Mouse (Mus musculus) embryonic facial prominence, embryonic 12.5 days (tissue): ENCODE measurements around the gene Glrb. TPM values are rescaled to one million over a fixed set of nuclear protein-coding genes. Genes with fewer than 3 reads are reported as not detected.

ENCODE experiments used
- ATAC-seq: fragments of 200-750 bp; cut with Nextera tagmentation; 2 replicates; pipeline ENCODE4 v1.8.0; 2017; ENCODE audit not compliant: insufficient number of reproducible peaks, insufficient read depth, low FRiP score, low TSS enrichment
- H3K27ac ChIP-seq: fragments of 300-500 bp; sonication (generic); 2 replicates; pipeline ENCODE4 v1.5.1; 2016; ENCODE audit warnings: mild to moderate bottlenecking
- H3K27me3 ChIP-seq: fragments of 300-500 bp; sonication (generic); 2 replicates; pipeline ENCODE4 v1.6.1; 2016; ENCODE audit warnings: mild to moderate bottlenecking, moderate library complexity
- H3K36me3 ChIP-seq: fragments of 300-500 bp; sonication (generic); 2 replicates; pipeline ENCODE4 v1.6.1; 2016; ENCODE audit warnings: mild to moderate bottlenecking
- H3K4me1 ChIP-seq: fragments of 300-500 bp; sonication (generic); 2 replicates; pipeline ENCODE4 v1.6.1; 2016
- H3K4me2 ChIP-seq: fragments of 300-500 bp; sonication (generic); replicated peaks from 2 replicates; pipeline ENCODE4 v1.6.1; 2016; ENCODE audit warnings: mild to moderate bottlenecking, moderate library complexity
- H3K4me3 ChIP-seq: fragments of 300-500 bp; sonication (generic); 2 replicates; pipeline ENCODE4 v1.5.1; 2016; ENCODE audit warnings: mild to moderate bottlenecking
- H3K9ac ChIP-seq: fragments of 300-500 bp; sonication (generic); 2 replicates; pipeline ENCODE4 v1.6.1; 2016; ENCODE audit warnings: mild to moderate bottlenecking, moderate library complexity
- H3K9me3 ChIP-seq: fragments of 300-500 bp; sonication (generic); 2 replicates; pipeline ENCODE4 v1.6.1; 2016; ENCODE audit warnings: mild to moderate bottlenecking, moderate library complexity
- WGBS: fragments of 180-500 bp; shearing (Covaris S2); methylation state at CpG from one replicate; pipeline ENCODE4 v1.1.7; 2016; 5-methylcytosine and 5-hydroxymethylcytosine counted together
- polyA plus RNA-seq: library from polyadenylated mRNA; unstranded; fragments of >200 nt; fragmentation: Nextera tagmentation; extraction: Ambion mirVana; gene quantifications from 2 replicates; pipeline ENCODE4 v1.2.1, GENCODE M21; 2016

Gene Glrb
- polyA plus RNA-seq, 1 experiment from 2014 or later = 15.8 TPM

- no peak for ATAC-seq
- Histone ChIP-seq H3K9me3 (no peaks in the 10 kb centered on the region), H3K9ac (no peak overlapping the region), H3K27ac (no peak overlapping the region), H3K27me3 (no peaks in the 10 kb centered on the region), H3K4me3 (no peak overlapping the region), H3K36me3 (no peaks in the 10 kb centered on the region), H3K4me2 (no peak overlapping the region), H3K4me1 (no peaks in the 10 kb centered on the region)
Observed at GRCm38 (mm10) chr3:80813734-80814133, 99.7 kb downstream of the Glrb start.

DNA sequence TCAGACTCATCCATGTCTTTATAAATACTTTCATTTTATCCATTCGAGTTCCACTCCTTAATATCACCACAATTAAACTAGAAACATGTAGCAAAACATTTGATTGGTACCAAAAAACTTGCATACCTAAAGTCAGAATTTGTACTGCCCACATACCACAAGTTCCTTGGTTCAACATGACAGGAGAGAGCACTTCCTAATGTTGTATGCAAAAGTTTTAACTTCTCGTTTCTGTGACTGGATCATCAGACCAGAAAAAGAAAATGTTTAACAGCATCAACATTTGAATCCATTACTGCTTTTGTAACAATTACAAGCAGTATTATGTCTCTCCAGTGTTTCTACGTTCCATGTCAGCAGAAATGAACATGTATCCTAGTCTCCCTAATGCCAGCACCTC, 101.2 kb downstream of the Glrb start:
- H3K4me2 ChIP-seq = no peak overlapping the region
- 82% methylated on average over 3 of the region's 3 CpGs for WGBS
- no peaks in the 10 kb centered on the region for H3K4me1 ChIP-seq

DNA sequence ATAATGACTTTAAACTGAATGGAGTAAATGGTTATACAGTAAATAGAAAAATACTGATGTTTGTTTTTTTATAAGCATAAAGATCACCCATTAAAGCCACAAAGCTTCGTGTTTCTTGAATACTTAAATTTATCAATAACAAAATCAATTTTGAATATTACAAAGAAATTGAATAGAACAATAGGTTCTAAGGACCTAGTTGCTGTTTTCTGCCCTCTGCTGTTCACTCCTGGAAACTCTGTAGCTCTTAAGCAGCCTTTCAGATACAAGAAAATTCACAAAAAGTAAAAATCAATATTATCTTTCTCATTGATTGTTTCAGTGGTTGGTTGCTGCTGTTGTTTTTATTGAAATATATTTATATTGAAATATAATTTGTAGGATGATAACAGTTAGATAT, 108.1 kb downstream of the Glrb start:
- Histone ChIP-seq H3K36me3 (no peaks in the 10 kb centered on the region), H3K9me3 (no peaks in the 10 kb centered on the region), H3K4me3 (no peak overlapping the region), H3K4me2 (no peak overlapping the region), H3K27ac (no peak overlapping the region), H3K27me3 (peaks cover 22% of the 10 kb centered on the region), H3K4me1 (peaks cover 12% of the 10 kb centered on the region; the same call in 1 of the 2 replicates), H3K9ac (no peak overlapping the region)
- WGBS = 11% methylated on average over 1 of the region's 1 CpGs
- ATAC-seq = no peak

More for the DNA sequence above, 101.2 kb downstream of the Glrb start:
- H3K27me3 ChIP-seq = no peaks in the 10 kb centered on the region
- H3K36me3 ChIP-seq = no peaks in the 10 kb centered on the region
- no peaks in the 10 kb centered on the region for H3K9me3 ChIP-seq
- no peak overlapping the region for H3K4me3 ChIP-seq
- no peak overlapping the region for H3K27ac ChIP-seq
- H3K9ac ChIP-seq = no peak overlapping the region
- ATAC-seq = no peak

GRCm38 (mm10) chr3:80803811-80804210, 109.6 kb downstream of the Glrb start:
- Histone ChIP-seq H3K36me3 (no peaks in the 10 kb centered on the region), H3K27me3 (peaks cover 26% of the 10 kb centered on the region), H3K9ac (no peak overlapping the region), H3K4me3 (no peak overlapping the region), H3K4me1 (peaks cover 12% of the 10 kb centered on the region; the same call in 1 of the 2 replicates), H3K9me3 (no peaks in the 10 kb centered on the region), H3K27ac (no peak overlapping the region), H3K4me2 (no peak overlapping the region)
- no peak for ATAC-seq
- 53% methylated on average over 1 of the region's 1 CpGs for WGBS

DNA sequence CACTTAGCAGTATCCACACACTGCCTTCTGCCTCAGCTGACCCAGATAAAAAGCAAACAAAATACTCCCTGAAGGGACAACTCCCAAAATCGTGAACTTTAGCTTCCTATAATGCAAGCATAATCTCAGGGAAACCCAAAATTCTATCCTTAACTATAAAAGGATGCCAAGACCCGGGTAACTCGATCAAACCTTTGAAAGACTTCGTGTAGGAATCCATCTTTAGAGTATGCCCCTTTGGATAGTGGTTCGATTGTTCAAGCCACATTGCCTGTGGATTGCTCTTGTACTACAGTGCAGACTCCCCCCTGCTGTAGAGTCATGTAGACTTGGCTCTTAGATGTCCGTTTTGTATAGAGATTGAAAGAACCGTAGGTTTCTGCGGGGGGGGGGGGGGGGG, 110.2 kb downstream of the Glrb start:
- no peak overlapping the region for H3K27ac ChIP-seq

DNA sequence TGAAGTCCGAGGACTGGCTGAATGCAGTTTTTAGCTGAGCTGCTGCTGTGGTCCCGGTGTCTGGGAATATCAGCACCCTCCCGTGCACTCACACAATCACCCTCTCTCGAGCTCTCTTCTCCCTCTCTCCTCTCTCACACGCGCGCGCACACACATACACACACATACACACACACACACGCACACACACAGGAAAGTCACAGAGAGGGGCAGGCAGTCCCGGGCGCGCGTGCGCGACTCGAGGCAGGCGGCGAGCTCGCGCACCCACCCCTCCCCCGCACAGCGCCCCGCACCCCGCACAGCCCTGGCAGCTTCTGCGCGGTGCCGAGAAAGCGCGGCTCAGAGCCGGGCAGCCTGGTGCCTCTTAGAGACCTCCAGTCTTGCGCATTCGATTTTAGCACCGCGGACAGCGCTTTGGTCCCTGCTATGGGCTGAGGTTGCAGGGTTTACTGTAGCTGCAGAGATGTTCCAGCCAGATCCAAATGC, 110.8 kb downstream of the Glrb start, which contains the start of gene Gria2:
Gene Gria2, minus strand, starts transcription at position 240 of the 486 bp plus-strand sequence.
- peak; percentile 97 for ATAC-seq
- WGBS = 1% methylated on average over 35 of the region's 35 CpGs
- Histone ChIP-seq H3K27me3 (peaks cover 26% of the 10 kb centered on the region), H3K4me1 (peaks cover 12% of the 10 kb centered on the region; the same call in 1 of the 2 replicates), H3K4me2 (peak within 1 kb of the TSS; percentile 87), H3K4me3 (peak within 1 kb of the TSS; percentile 45), H3K36me3 (no peaks in the 10 kb centered on the region), H3K9me3 (no peaks in the 10 kb centered on the region), H3K9ac (no peak within 1 kb of the TSS; the same call in 1 of the 2 replicates), H3K27ac (0 out of 2 replicates have a peak within 1 kb of the TSS, but pooled peaks have one; percentile 11)

More for the DNA sequence above, 110.2 kb downstream of the Glrb start:
- ATAC-seq = no peak
- WGBS = 59% methylated on average over 8 of the region's 8 CpGs
- Histone ChIP-seq H3K9me3 (no peaks in the 10 kb centered on the region), H3K36me3 (no peaks in the 10 kb centered on the region), H3K9ac (no peak overlapping the region), H3K4me2 (peak overlapping the region; percentile 87), H3K4me1 (peaks cover 12% of the 10 kb centered on the region; the same call in 1 of the 2 replicates), H3K27me3 (peaks cover 26% of the 10 kb centered on the region), H3K4me3 (peak overlapping the region; percentile 45; the same call in 1 of the 2 replicates)

- peak overlapping the region; percentile 45 for H3K4me3 ChIP-seq
- no peak for ATAC-seq
- H3K4me2 ChIP-seq = peak overlapping the region; percentile 87
- H3K27ac ChIP-seq = no peak overlapping the region
- H3K27me3 ChIP-seq = peaks cover 26% of the 10 kb centered on the region
- WGBS = 24% methylated on average over 6 of the region's 6 CpGs
- H3K4me1 ChIP-seq = peaks cover 12% of the 10 kb centered on the region; the same call in 1 of the 2 replicates
- H3K9ac ChIP-seq = no peak overlapping the region
- H3K36me3 ChIP-seq = no peaks in the 10 kb centered on the region
- H3K9me3 ChIP-seq = no peaks in the 10 kb centered on the region
Observed at GRCm38 (mm10) chr3:80801827-80802310, 111.6 kb downstream of the Glrb start.

GRCm38 (mm10) chr3:80800995-80801826, 112.2 kb downstream of the Glrb start:
- H3K27me3 ChIP-seq = peaks cover 26% of the 10 kb centered on the region
- no peak overlapping the region for H3K27ac ChIP-seq
- 9% methylated on average over 33 of the region's 33 CpGs for WGBS
- H3K4me2 ChIP-seq = peak overlapping the region; percentile 87
- peaks cover 12% of the 10 kb centered on the region; the same call in 1 of the 2 replicates for H3K4me1 ChIP-seq
- H3K9me3 ChIP-seq = no peaks in the 10 kb centered on the region
- ATAC-seq = no peak
- peak overlapping the region; percentile 45 for H3K4me3 ChIP-seq
- no peaks in the 10 kb centered on the region for H3K36me3 ChIP-seq
- H3K9ac ChIP-seq = peak overlapping the region; percentile 19; the same call in 1 of the 2 replicates

DNA sequence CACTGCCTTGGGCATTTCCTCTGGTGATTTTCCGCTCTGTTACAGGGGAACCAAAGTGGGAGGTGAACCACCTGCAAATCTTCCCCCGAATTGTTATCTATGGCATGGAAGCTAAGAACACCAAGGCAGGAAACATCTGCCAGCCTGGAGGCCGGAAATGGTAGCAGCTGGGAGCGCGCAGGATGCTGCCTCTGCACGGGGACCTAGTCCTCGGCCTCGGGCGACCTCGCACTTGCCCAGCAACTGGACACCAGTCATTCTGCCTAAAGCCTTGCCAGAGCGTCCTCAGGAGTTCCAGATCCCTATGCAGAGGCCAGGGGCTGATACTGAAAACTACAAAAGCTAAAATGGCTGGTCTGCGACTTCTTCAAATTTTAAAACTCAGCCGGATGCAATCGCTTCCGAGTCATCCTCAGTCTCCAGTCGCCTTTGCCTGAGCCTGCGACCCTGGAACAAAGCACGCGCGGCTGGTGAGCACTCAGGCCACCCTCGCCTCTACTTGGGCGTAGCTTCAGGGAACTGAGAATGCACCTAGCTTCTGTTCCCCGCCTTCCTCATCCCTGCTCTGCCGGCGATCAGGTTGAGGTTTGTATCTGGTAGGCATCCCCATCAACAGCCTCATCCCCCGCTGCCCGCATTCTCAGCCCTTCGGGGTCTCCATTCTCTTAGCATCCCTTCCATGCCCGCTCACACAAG, 113.0 kb downstream of the Glrb start:
- peaks cover 26% of the 10 kb centered on the region for H3K27me3 ChIP-seq
- no peak overlapping the region for H3K27ac ChIP-seq
- WGBS = 2% methylated on average over 29 of the region's 29 CpGs
- no peak for ATAC-seq
- peak overlapping the region; percentile 45 for H3K4me3 ChIP-seq
- peaks cover 12% of the 10 kb centered on the region; the same call in 1 of the 2 replicates for H3K4me1 ChIP-seq
- H3K9me3 ChIP-seq = no peaks in the 10 kb centered on the region
- peak overlapping the region; percentile 87 for H3K4me2 ChIP-seq
- H3K36me3 ChIP-seq = no peaks in the 10 kb centered on the region
- peak overlapping the region; percentile 19; the same call in 1 of the 2 replicates for H3K9ac ChIP-seq

DNA sequence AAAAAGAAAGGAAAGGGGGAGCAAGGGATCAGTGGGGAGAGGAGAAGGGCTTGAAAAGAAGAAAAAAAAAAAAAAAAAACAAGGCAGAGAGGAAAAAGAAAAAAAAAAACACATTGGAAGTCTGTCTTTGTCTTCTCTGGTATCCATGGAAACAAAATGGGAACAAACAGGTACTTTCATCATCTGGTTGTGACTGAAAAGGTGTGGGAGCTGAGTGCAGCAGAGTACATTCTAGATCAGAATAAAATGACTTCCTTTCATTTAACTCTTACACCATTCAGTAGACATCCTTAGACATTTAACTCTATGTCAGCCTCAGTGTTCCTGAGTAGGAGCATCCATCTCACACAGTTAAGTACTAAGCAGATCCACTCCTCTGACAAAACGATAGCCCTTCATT, 115.5 kb downstream of the Glrb start:
- no peaks in the 10 kb centered on the region for H3K9me3 ChIP-seq
- no peak overlapping the region for H3K9ac ChIP-seq
- ATAC-seq = no peak
- no peak overlapping the region for H3K4me2 ChIP-seq
- H3K36me3 ChIP-seq = no peaks in the 10 kb centered on the region
- peaks cover 26% of the 10 kb centered on the region for H3K27me3 ChIP-seq
- peaks cover 10% of the 10 kb centered on the region; the same call in 1 of the 2 replicates for H3K4me1 ChIP-seq
- H3K27ac ChIP-seq = no peak overlapping the region
- 78% methylated on average over 1 of the region's 1 CpGs for WGBS
- no peak overlapping the region for H3K4me3 ChIP-seq

DNA sequence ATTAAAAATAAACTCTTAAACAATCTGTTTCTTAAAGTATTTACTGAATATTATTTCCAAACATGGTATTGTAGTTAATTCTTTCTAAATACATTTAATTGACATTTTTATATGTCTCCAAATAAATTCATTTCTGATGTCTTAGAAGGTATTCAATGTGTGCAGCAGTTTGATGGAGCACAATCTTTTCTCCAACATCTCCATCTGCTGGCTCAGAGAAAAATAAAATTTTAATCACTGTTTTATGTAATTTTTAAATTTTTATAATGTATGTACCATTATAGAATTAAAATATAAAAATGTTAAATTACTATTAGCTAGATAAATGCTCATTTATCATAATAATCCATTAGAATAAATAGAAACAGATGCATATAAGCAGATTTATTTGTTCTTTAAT, 116.7 kb downstream of the Glrb start:
- Histone ChIP-seq H3K9ac (no peak overlapping the region), H3K9me3 (no peaks in the 10 kb centered on the region), H3K4me1 (peaks cover 6% of the 10 kb centered on the region; the same call in 1 of the 2 replicates), H3K27me3 (peaks cover 19% of the 10 kb centered on the region), H3K27ac (no peak overlapping the region), H3K4me2 (no peak overlapping the region), H3K4me3 (no peak overlapping the region), H3K36me3 (no peaks in the 10 kb centered on the region)
- no peak for ATAC-seq
